Mouse (Mus musculus) cerebellum, postnatal 25 days (tissue): Measurements from ENCODE around the gene Lama2.

Experiments
- DNase-seq, 2 experiments: peaks; one replicate each; pipeline ENCODE4 v3.0.0; 2021; ENCODE audit warnings: mixed read lengths in 2 of 2

Lama2 gene

GRCm38 (mm10) chr10:27382887-27383609 is 236.5 kb downstream of the Lama2 start:
- no peak for DNase-seq

DNA sequence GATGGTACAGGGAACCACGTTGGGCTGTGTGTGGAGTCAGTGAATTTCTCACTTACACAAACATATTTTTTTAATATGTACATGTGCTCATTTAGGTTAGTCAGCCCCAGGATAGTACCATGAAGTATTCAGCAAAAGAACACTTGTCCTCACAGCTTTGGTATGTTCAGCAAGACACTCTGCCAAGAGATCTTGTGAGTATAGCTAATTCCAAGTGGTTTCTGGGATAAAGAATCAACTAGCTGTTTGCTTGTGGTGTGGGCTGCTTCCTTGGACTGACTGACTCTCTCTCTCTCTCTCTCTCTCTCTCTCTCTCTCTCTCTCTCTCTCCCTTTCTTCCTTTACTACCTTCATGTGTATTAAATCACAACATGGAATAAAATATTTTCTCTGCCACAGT is 241.3 kb downstream of the Lama2 start:
- no peak for DNase-seq

- DNase-seq, result no peak
These were observed 275.3 kb downstream of the Lama2 start for GRCm38 (mm10) chr10:27344278-27344677.

DNA sequence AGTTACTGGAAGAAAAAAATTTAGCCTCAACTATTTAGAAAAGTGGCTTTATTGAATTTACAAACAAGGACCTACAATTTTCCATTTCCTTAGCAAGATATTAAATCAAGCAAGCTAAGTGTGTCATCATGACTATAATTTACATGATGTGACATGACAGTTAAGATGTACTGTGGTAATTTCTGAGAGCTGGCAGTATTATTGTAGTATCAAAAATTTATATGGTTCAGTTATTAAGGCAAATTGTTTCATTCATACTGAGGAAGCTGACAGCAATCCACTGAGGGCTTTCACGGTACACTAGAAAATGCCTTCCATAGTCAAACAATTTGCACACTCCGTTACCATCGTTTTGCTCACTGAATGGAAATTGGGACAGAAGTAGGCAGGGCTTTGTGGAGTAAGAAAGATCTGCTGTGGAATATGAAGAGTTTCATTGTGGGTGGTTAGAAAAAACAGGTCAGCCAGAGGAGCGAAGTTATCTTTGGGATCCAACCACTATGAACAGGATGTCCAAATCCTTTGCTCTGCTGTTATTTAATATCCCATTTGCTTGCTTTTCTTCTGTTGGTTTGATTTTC is 297.1 kb downstream of the Lama2 start:
- DNase-seq, result no peak

GRCm38 (mm10) chr10:27307444-27307843 is 312.1 kb downstream of the Lama2 start:
- no peak for DNase-seq

- DNase-seq, result no peak
These were observed 314.3 kb downstream of the Lama2 start for GRCm38 (mm10) chr10:27305301-27305700.

- no peak for DNase-seq
These were observed 334.3 kb downstream of the Lama2 start for GRCm38 (mm10) chr10:27285098-27285860.

DNA sequence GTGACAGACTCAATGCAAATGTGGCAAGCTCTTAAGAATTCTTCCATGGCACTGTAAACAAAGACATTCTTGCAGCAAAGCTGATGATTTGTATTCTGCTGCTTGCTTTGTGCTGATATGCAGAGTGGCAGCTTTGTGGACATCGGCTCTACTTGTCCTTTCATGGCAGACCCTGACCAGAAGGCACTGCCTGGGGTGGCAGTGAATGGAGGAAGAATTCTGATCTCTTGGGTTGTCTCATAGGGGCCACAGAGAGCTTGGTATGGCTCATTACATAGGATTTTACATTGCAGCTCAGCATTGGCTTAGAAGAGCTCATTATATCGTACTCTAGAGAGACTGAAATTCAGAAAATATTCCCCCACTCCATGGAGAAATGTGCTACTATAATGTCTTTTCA is 352.1 kb downstream of the Lama2 start:
- no peak for DNase-seq

DNA sequence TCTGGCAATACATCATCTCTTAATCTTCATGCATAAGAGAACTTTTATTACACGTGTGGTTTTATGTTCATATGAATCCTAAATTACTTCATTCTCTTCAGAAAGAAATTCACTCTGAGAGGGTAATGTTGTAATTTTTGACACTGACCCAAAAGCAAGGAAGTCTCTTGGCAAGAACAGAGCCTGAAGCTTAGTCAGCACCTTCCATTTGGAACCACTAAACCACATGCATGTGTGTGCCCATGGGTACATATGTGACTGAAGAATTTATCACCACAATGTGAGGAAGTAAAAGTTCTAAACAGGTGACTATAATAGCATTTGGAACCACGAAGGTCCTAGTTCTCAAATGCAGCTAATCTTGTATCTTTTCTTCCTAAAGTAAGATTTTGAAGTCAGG is 353.7 kb downstream of the Lama2 start:
- DNase-seq, result no peak

DNA sequence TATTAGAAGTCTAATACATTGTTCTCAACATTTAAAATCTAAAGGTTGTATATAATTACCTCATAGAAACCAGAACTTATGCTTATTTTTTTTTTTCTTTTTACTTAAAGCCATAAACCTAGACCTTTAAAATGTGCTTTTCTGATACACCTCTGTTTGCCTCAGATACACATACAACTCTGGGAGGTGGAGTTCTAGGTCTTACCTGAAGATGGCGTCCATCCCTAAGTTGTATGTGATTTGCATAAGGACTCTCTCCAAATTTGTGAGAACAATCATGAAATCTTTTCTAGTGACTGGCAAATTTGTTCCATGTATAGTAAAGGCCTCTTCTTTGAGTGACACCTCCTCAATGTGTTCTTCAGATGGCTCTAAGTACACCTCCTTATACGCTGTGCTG is 354.8 kb downstream of the Lama2 start:
- no peak for DNase-seq

GRCm38 (mm10) chr10:27249741-27250140 is 369.8 kb downstream of the Lama2 start:
- no peak for DNase-seq

- no peak for DNase-seq
These were observed 384.8 kb downstream of the Lama2 start for GRCm38 (mm10) chr10:27234755-27235154.

- no peak for DNase-seq
These were observed 386.0 kb downstream of the Lama2 start for GRCm38 (mm10) chr10:27233577-27233976.

DNA sequence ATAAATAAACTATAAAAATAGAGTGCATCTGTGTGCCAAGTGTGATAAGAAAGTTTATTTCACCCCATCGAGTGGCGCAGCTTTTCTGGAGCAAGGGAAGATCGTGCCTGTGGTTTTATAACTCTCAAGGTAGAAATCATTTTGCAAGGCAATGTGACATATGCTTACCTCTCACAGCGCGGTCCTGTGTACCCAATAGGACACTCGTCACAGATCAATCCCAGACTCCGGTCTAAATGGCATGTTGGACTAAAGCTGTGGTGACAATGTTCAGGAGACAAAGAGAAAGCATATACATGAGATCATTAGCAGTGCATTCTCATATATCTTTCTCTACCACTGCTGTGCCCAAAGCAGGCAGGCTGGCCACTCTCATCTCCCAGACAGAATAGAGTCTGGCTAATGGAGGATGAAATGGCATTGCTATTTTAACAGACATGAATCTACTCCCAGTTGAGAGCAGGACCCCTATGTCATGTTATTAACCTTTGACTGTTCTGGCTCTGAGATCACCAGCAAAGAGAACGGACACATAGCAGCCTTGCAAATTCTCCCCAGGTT is 395.7 kb downstream of the Lama2 start:
- DNase-seq, result no peak

- peak; percentile 10 to 13 for DNase-seq
These were observed 396.8 kb downstream of the Lama2 start for GRCm38 (mm10) chr10:27222639-27223315.

DNA sequence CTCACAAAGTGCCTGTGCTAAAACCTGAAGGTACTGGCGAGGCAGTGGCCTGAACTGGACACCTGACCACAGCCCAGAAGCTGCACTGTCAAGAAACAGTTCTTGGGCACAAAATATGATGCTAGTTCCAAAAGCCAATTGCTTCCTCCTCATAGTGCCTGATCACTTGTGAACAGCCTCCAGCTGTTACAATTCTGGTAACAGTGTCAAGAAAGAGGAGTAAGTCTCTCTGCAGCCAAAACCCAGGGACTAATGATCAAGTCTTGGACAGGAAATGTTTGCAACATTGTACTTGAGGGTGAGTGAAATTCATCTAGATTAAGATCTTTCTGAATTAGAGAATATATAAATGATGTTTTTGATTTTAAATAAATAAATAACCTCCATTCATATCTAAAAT is 399.9 kb downstream of the Lama2 start:
- DNase-seq, result no peak

GRCm38 (mm10) chr10:27207320-27207719 is 412.2 kb downstream of the Lama2 start:
- no peak for DNase-seq

GRCm38 (mm10) chr10:27198443-27198842 is 421.1 kb downstream of the Lama2 start:
- DNase-seq, result no peak

GRCm38 (mm10) chr10:27193986-27194908 is 425.3 kb downstream of the Lama2 start:
- DNase-seq, result no peak

- DNase-seq, result peak; percentile 52 to 69
These were observed 430.8 kb downstream of the Lama2 start for GRCm38 (mm10) chr10:27188630-27189365.

- DNase-seq, result no peak
These were observed 435.4 kb downstream of the Lama2 start for GRCm38 (mm10) chr10:27184185-27184584.
